Mouse (Mus musculus): ENCODE measurements around the gene Plcl2.
"Not testable (repeated sequence)": the region's sequence is repeated elsewhere in the genome, so short reads cannot be mapped to it uniquely, and the experiment has no call there.

The Plcl2 gene

DNA sequence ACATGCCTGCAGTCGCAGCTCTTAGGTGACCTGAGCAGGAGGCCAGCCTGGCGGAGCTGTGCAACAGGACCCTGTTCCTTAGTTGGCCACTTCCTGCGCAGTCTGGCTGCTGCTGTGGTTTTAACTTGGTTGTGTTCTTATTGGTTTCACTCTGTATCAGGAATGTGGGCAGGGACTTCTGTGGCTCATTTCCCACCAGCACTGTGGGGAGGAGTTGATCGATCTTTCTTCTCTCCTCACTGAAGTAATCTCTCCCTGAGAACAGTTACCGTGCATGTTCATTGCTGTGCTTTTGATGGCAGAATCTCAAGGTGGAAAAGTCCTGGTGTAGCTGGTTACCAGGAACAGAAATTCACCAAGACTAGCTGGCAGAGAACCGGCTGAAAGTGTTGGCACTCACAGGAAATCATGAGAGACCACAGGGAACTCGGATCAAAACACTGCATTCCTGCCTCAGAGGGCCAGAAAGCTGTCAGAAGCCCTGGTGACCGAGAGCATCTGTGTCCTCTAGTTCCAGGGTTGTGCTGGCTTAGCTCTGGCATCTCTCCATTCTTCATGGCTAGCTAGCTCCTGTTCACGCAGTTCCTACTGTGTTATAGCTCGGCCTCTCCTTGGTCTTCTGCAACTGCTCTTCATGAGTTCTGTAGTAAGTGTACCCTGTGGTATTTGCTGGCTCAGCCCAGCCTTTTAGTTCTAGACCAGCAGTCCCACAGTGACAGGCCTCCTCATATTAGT, 168.9 kb downstream of the Plcl2 start:
- DNase-seq, result peak; percentile 25 to 59

DNA sequence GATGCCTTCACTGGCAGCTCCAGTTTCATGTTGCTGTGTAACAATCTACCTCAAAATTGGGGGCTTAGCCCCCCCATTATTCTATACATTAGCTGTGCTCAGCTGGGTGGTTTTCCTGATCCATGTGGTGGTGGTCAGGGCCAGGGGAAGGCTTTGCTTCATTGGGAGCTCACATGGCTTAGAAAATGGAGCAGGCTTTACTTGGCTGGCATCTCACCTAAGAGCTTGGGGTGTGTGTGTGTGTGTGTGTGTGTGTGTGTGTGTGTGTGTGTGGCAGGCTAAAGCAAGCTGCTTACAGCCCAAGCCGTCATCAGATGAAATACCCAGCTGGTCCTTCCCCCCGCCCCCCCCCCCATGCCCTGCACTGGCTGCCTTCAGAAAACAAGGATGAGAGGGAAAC, 169.5 kb downstream of the Plcl2 start:
- no peak for DNase-seq

DNA sequence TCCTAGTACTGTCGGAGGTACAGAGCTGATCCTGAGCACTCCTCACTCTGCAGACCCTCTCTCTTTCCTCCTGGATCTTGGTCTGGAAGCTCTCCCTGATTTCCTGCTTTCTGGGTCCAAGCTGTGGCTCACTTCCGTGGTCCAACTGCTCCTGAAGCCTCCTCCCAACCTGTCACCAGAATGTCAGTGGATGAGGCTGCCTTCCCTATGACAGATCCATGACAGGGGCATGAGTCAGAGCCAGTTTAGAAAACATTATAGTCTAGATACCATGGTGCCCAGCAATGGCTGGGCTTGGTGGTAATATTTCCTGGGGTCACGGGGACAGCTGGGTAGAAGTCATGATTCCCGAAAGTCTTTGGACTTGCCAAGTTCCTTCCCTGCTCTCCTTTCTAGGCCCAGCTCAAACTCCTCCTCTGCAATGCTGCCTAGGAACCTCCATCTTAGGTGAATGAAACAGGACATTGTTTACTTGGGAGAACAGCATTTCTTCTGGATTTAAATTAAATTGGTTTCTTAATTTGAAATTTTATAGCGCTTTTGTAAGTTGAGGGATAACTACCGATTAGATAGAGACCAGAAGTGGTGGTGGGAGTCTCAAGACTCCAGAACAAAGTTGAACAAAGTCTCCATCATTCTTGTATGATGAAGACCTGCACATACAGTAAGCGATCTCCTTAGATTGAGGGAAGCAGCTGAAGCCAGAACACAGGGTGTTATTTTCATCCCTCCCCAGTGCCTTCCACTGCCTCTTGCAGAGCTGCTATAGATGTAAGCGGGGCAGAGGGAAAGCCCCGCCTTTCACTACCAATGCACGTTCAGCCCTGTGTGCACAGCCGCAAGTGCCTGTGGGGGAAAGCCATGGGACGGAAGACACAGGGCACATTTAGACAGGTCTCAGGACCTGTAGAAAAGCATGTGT, 170.7 kb downstream of the Plcl2 start:
- DNase-seq, result no peak

DNA sequence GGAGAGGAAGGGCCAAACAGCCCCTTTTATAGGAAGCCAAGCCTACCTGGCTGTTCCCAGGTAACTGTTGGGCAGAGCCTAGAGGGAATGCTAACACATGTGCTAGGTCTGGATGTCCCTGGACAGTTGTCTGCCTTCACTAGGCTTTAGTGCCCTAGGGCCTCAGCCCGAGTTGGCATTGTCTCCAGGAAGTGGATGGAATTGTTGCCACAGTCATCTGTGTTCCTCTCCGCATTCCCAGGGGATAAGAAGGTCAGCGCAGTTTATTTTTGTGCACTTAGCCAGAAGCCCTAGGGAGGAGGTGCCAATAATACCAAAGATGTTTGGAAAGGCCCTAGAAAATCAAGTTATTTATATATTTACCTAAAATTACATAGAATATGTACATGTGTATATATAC, 173.5 kb downstream of the Plcl2 start:
- peak in 1 of 2 experiments; percentile 12 for DNase-seq

DNA sequence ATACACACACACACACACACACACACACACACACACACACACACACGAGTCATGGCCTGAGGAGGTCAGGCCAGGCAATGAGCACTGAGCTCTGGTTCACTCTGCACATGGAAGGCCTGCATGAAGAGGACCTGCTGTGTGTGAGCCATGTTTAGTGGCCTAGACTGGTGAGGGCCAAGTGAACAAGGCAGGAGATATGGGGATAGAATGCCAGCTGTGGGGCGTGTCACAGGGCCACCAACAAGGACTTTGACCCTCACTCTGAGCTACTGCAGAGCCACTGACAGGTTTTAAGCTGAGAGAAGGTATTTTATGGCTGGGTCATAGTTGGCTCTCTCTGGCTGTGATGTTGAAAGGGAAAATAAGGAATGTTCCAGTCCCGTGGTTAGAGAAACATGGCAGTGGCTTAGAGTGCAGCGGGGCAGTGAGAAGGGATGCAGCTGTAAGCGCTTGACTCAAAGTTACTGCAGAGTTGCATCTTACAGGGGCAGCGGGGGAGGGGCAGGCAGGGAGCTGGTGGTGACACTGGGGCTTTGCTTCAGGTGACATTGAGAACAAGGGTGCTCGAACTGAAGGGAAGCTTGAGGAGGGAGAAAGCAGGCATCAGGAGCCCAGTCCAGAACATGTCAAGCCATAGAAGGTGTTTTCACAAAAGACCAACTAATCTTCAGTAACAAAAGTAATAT, 175.9 kb downstream of the Plcl2 start:
- DNase-seq, result no peak

DNA sequence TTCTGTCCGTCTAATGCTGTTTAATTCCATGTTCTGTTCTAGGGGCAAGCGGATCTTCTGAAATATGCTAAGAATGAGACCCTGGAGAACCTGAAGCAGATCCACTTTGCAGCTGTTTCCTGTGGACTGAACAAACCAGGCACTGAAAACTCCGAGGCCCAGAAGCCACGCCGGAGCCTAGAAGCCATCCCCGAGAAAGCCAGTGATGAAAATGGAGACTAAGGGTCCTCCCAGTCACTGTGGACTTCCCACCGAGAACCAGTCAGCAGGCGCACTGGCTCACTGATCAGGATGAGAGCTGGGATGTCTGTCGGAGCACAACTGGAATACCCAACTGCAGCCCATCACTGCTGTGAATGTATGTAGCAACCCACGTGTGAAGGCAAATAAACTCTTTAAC, 178.5 kb downstream of the Plcl2 start:
- DNase-seq, result no peak

DNA sequence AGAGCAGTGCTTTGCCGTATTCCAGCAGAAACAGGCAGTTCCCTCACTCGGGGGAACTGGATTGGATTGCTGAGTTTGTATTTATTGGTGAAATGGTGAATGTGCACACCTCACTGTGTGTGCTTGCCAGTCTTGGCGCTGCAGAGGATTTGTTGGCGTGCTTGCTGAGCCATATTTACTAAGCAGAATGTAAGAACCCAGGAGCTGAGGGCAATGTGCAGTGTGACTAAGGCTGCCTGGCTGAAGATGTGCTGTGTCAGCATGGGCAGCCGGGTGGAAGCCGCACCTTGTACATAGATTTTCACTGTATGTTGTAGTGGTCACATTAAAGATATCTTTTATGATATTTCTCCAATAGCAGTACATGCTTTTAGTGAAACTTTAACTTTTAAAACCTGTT, 178.9 kb downstream of the Plcl2 start:
- DNase-seq, result no peak

DNA sequence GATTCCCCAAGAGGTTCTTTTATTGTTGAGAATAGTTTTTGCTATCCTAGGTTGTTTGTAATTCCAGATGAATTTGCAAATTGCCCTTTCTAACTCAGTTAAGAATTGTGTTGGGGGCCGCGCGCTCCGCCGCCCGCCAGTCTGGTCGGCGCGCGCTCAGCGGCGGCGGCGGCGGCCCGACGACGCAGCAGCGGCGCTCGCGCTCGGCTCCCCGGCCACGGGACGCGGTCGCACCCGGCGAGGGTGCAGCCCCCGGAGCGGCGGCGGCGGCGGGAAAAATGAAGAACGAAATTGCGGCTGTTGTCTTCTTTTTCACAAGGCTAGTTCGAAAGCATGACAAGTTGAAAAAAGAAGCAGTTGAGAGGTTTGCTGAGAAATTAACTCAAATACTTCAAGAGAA, 189.2 kb downstream of the Plcl2 start:
- not testable (repeated sequence) for DNase-seq

DNA sequence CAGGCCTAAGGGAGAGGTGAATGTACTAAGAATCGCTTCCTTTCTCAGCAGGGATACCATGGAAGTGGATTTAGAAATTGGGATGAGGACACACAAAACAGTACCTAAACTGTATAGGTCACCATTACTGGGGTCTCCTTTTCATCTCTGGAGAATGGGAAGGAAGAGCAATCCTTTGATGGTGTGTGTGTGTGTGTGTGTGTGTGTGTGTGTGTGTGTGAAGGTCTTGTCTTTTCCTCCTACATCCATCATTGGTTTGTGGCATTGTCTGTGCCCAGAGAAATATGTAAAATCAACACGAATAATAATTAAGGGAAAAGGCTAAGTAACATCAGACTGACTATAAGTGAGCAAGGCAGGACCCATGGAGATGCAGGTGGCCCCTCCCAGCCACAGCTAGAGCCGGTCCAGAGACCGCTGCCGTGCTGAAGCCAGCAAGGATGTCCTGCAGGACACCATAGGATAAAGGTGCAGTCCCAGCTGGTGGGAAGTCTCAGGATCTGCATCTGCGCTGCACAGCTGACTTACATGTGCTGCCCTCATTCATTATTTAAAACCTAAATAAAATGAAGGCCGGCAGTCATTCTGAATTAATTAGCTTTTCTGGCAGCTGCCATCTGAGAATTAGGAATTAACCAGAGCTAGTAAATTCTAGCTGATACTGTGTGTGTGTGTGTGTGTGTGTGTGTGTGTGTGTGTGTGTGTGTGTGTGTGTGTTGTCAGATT, 201.5 kb downstream of the Plcl2 start:
- DNase-seq, result no peak

DNA sequence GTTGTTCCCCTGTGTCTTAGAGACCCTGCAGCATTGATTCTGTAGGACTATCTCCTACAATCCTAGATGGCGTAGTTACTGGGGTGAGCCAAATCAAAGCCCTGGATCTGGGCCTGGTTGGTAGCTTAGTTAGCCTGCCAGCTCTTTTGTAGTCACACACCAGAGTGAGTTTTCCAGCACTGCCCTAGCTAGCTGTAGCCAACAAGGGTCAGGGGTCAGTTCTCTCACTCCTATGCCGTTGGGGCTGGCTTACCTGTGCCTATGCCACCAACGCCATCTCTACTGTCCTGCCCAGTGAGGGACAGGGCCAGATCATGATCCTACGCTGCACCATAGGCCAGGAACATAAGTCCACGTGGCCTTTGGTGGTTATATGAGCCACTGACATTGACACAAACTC, 208.4 kb downstream of the Plcl2 start:
- DNase-seq, result no peak

DNA sequence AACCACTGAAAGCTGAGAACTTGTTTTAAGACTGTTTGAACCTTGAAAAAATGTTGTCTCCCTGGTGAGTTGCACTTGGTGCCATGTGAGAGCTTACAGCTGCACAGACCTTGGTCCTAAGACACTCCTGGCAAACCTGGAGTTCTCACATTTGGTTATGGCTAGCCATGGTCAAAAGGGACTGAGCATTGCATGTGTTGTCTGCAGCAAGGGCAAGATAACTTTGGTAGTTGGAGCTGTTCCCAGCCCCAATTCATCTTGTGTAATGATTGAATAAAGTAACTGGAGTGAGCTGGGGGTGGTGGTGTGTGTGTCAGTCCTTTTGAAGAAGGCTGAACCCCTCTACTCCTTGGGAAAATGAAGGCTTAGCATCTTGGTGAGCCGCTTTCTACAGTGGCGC, 215.2 kb downstream of the Plcl2 start:
- no peak for DNase-seq

DNA sequence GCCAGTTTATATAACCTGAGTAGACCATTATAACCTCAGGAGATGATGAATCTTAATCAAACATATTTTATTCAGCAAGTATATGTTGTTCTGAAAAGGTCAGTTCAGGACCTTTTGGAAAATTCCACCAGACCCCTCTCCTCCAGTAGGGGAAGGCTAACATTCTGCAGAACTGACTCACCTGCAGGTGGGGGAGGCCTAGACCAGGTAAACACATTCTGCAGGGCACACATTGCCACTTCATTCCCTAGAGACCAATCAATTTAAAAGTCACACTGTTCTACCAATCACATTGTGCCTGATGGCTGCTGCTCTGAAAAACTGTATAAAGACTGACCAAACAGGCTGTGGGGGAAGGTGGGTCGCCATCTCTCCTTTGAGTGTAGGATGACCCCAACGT, 217.1 kb downstream of the Plcl2 start:
- DNase-seq, result no peak

DNA sequence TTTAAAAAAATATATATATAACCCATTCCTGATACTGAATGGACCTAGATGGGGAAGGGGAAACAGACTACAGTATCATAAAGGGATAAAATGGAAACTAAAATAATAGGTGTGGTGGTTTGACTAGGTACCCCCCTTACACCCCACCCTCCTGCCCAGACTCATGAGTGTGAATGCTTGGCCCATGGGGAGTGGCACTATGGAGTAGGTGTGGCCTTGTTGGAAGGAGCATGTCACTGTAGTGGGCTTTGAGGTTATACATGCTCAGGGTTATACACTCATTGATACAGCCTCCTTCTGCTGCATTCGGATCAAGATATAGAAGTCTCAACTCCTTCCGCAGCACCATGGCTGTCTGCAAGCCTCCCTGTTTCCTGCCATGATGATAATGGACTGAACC, 219.8 kb downstream of the Plcl2 start:
- DNase-seq, result no peak

DNA sequence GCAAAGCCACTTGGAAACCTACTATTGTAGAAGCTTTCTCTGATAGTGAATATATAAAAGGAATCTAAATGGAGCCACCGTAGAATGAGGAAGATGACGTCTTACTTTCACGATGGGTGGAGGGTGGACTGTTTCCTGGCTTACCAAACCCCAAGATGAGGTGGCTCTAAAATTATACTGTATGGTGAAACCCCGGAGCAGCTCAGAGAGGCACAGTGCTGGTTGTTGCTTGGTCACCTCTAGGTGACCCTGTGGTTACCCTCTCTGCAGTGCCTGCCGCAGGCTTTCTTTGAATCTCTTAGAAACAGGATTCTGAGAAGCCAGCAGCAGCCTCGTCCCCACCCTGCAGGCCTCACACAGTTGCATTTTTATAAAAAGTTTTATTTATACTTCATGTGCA, 220.4 kb downstream of the Plcl2 start:
- no peak for DNase-seq

DNA sequence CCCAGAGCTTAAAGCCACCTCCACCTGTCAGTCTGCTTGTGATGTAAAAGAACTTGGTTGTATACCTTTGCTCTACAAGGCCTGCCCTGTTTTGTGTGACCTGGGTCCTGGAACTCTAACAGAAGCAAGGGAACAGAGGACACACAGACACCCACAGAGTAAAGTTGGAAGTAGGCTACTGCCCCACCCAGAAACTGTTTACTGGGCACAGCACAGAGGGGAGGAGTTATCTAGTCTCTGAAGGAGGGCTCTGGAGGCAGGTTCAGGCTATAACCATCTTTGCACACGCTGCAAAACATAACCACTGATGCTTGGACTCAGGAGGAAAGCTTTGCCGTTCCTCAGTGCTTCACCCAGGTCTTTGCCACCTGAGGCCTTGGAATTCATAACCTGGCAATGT, 221.7 kb downstream of the Plcl2 start:
- no peak for DNase-seq

DNA sequence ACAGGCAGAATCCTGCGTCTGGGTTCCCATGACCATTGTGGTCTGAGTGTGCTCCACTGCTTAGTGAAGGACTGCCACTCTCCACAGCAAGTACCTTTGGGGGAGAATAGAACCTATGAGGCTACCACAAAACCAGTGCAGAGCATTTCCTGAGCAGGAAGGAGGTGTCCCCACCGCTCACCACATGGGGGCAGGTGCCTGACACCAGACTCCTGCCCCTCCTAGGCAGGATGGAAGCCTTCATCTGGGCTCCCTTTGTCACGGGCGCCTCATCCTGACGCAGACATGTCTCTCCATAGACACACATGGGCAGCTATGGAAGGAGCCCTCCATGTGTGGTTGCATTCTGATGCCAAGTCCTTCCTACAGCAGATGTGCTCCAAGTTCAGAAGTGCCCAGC, 222.7 kb downstream of the Plcl2 start:
- no peak for DNase-seq

DNA sequence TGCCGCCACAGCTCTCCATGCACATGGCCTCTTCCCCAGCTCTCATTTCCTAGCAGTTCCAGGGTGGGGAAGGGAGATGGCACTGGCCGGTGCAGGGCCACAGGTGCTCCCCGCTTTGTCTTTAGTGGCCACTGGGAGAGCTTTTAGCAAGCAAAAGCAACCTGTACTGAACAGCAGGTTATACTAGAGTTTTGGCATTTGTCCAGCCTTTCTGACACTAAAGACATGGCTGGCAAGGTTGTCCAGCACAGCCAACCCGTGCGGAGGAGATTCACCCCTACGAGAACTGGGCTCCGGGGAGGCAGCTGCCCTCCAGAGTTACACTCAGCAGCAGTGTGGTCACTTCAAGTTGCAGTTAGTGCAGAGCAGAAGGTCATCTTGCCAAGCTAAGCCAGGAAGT, 224.2 kb downstream of the Plcl2 start:
- no peak for DNase-seq

DNA sequence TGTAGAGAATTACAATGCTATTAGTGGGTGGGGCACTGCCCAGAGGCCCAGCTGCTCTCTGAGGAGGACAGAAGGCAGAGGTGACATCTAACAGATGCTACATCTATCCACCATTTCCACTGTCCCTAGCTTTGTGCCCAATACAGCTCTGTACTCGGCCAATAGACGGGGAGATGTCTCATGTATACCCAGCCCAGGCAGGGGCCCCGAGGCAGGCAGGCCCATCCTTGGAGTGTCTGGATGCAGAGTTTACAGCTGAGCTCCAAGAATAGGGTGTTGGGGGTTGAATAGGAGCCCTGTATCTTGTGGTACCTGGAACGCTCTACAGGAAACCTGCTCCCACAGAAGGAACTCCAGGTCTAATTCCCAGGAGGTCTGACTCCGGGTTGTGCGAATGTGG, 225.6 kb downstream of the Plcl2 start:
- no peak for DNase-seq

DNA sequence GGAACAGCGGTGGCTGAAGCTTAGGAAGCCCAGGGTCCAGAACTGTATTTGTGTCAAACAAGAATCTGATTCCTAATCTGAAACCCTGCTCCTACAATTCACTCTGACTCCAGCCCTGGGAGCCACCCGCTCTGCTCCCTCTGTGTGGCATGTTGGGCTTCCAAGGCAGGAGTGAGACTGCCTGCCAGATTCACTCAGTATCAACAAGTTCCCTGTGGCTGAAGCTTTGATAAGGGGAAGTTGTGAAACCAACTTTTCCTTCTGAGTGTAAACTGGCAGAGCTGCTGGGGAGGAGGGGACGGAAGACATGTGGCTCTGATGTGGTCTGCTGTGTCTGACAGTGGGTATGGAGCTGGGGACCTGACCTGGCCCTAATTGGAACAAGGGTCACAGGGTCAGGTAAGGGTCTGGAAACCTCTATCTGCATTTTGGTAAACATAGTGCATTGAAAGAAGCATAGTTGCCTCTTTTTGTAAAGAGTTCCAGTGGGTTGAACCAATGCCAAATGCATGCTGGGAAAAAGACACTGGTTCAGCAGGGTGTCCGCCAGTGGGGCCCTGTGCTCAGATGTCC, 226.3 kb downstream of the Plcl2 start:
- no peak for DNase-seq

DNA sequence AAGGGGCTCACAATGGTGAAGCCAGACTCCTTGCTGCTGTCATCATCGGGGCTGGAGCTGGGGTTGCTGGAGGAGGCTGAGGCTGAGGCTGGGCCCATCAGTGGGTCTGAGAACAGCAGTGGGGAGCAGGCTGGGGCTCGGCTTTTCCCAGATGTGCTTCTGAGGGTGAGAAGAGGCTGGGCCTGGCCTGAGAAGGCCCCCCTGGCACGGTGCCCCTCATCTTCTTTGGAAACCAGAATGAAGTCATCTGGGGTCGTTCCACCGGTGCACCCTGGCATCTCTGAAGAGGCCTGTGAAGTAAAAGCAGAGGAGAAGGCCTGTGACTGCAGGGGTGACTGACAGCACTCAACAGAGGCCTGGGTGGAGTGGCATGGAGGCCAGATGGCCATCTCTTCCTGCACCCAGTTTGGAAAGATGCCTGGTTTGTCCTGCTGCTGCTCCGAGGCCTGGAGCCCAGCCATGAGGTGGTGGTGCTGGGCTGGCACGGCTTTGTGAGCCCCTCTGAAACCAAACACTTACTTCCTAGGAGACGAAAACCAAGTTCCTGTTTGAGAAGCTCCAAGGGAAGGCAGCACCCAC, 226.8 kb downstream of the Plcl2 start:
- no peak for DNase-seq

DNA sequence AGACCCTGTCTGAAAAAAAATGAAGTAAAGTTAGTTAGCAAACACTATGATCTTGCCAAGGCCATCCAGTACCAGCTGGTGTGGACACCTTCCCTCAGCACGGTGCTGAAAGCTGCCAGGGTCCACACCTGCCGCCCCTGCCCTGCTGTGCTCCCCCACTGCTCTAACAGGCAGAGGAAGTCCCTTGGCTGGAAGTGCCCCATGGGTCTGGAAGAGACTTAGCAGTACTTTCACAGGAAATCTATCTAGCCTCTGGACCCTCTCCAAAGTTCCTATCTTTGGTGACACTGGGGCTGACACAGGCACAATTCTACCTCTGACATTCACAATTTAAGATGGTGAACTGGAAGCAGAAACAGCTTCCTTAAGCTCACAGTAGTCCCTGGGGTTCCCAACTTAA, 227.9 kb downstream of the Plcl2 start:
- no peak for DNase-seq
